ENCODE assay signal across 10 mouse cellular contexts in the genomic region with DNA sequence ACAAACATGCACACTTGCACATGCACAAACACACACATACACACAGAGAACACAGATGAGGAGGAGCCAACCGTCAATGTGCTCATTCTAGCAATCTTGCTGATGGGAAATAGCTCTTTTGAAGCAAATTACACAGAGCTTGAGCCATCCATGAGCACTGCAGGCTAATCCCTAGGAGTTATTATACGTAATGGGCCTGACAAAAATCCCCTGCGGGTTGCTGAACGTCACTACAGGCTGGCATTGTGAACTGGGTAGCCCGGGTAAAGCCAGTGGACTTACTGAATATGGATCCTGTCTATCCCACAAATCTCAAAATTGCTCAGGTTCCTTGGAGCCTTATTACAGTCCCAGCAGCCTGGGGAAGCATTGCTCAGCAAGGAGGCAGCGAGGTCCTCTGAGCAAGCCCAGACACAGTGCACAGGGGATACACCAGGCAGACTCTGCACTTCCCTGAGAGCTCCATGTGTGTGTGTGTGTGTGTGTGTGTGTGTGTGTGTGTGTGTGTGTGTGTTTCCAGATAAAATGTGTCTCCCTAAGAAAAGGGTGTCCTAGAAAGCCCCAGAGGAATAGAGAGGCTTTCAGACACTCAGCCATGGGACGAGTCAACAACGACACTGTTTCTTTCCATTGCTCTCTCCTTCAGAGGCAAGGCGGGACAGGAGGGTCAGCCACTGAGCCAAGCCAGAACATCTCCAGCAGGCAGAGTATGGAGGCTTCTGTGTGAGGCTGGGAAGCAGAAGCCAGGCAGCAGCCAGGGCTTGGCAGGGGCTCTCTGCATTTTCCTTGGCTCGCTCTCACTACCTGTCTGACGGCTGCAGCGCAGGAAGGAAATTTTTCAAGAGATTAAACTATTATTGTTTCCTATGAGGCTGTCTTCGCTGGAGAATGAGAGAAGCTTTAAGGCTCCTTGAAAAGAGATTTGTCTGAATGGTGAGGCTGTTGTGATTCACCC.
DNase-seq lines count a peak whose midpoint lies in the region; ATAC-seq lines count a peak whose summit lies in the region.
"Had no signal": no experiment of that assay in that cellular context is flagged by ENCODE, and none has a peak within 500 bp of the region (broad histone marks: within the 10 kb centered on the region; RNA-seq: fewer than 3 reads in every experiment).

No protein-coding gene starts in this region.

- no peak overlapping the region; the same call in 1 of the 2 replicates for H3K27ac ChIP-seq in hindbrain, embryonic 15.5 days (replicated peaks)

- no peaks in the 10 kb centered on the region for H3K9me3 ChIP-seq in hindbrain, embryonic 15.5 days
- H3K9me3 ChIP-seq: G1E had no signal

- H3K9ac ChIP-seq in hindbrain, embryonic 15.5 days = no peak overlapping the region

- WGBS in hindbrain, embryonic 15.5 days = 52% methylated on average over 13 of the region's 13 CpGs

- no peak for ATAC-seq in cerebellum, adult (ENCODE audit: insufficient number of reproducible peaks, low FRiP score, low TSS enrichment)
- peak; percentile 27; the same call in 1 of the 2 replicates for ATAC-seq in hindbrain, embryonic 15.5 days (ENCODE audit: low FRiP score, low read depth)

- no peaks in the 10 kb centered on the region for H3K27me3 ChIP-seq in hindbrain, embryonic 15.5 days

- intact Hi-C loops in left cerebral cortex, postnatal 4 days (cut with DNase I) = no loop called here

- no peak overlapping the region for H3K4me3 ChIP-seq in hindbrain, embryonic 15.5 days

- H3K4me1 ChIP-seq in hindbrain, embryonic 15.5 days (replicated peaks) = peaks cover 23% of the 10 kb centered on the region

- no peaks in the 10 kb centered on the region for H3K36me3 ChIP-seq in hindbrain, embryonic 15.5 days
- H3K36me3 ChIP-seq: G1E had no signal

- H3K4me2 ChIP-seq in hindbrain, embryonic 15.5 days = no peak overlapping the region

- peak; percentile 33 to 59 for DNase-seq in cerebellum, postnatal 14 days
- DNase-seq in left cerebral cortex, postnatal 4 days = peak; percentile 41
- no peak for DNase-seq in left cerebral cortex, adult 11 months (ENCODE audit: low spot score)
- DNase-seq in retina, postnatal 7 days (ENCODE audit: low read depth, low spot score) = peak; percentile 14
- DNase-seq in T-cell, adult 2 months (ENCODE audit: low spot score) = no peak
- no peak for DNase-seq in spleen, adult 18-20 months
- DNase-seq: cerebellum, adult 11 months had no signal

Comparison
In these comparisons a context has a peak if more than half of its experiments do, and no peak if none do; other contexts are left out.
1. DNase-seq: peak in cerebellum, postnatal 14 days (2 of 2), left cerebral cortex, postnatal 4 days (single experiment) and retina, postnatal 7 days (single experiment); none in left cerebral cortex, adult 11 months (single experiment), T-cell, adult 2 months (single experiment) and spleen, adult 18-20 months (0 of 2).